Mouse (Mus musculus) midbrain, embryonic 13.5 days (tissue): ENCODE data around the gene Nfia. TPM values are rescaled to one million over a fixed set of nuclear protein-coding genes. Genes with fewer than 3 reads are reported as not detected.

Experiments
- ATAC-seq: fragments of 200-750 bp; cut with Nextera tagmentation; 2 replicates; pipeline ENCODE4 v1.8.0; 2017; ENCODE audit warnings: mild to moderate bottlenecking, moderate TSS enrichment, moderate library complexity
- H3K27ac ChIP-seq: fragments of 300-500 bp; sonication (generic); 2 replicates; pipeline ENCODE4 v1.5.1; 2015; ENCODE audit warnings: inconsistent platforms, mild to moderate bottlenecking, moderate library complexity
- H3K27me3 ChIP-seq: fragments of 300-500 bp; sonication (generic); 2 replicates; pipeline ENCODE4 v1.6.1; 2015; ENCODE audit warnings: mild to moderate bottlenecking, inconsistent platforms
- H3K36me3 ChIP-seq: fragments of 300-500 bp; sonication (generic); 2 replicates; pipeline ENCODE4 v1.6.1; 2015; ENCODE audit warnings: mild to moderate bottlenecking, inconsistent platforms
- H3K4me1 ChIP-seq: fragments of 300-500 bp; sonication (generic); replicated peaks from 2 replicates; pipeline ENCODE4 v1.6.1; 2015; ENCODE audit warnings: inconsistent platforms
- H3K4me2 ChIP-seq: fragments of 300-500 bp; sonication (generic); replicated peaks from 2 replicates; pipeline ENCODE4 v1.6.1; 2015; ENCODE audit warnings: moderate library complexity, mild to moderate bottlenecking, inconsistent platforms
- H3K4me3 ChIP-seq: fragments of 300-500 bp; sonication (generic); replicated peaks from 2 replicates; pipeline ENCODE4 v1.5.1; 2015; ENCODE audit warnings: mild to moderate bottlenecking, inconsistent platforms
- H3K9ac ChIP-seq: fragments of 300-500 bp; sonication (generic); replicated peaks from 2 replicates; pipeline ENCODE4 v1.6.1; 2015; ENCODE audit warnings: mild to moderate bottlenecking, inconsistent platforms
- H3K9me3 ChIP-seq: fragments of 300-500 bp; sonication (generic); 2 replicates; pipeline ENCODE4 v1.6.1; 2016; ENCODE audit warnings: mild to moderate bottlenecking, inconsistent platforms
- WGBS: fragments of 180-500 bp; shearing (Covaris S2); methylation state at CpG from one replicate; pipeline ENCODE4 v1.1.7; 2015; 5-methylcytosine and 5-hydroxymethylcytosine counted together
- polyA plus RNA-seq: library from polyadenylated mRNA; unstranded; fragments of >200 nt; fragmentation: Nextera tagmentation; extraction: Ambion mirVana; gene quantifications from 2 replicates; pipeline ENCODE4 v1.2.1, GENCODE M21; 2015

Gene Nfia
- polyA plus RNA-seq, 1 experiment from 2014 or later = 36.2 TPM

DNA sequence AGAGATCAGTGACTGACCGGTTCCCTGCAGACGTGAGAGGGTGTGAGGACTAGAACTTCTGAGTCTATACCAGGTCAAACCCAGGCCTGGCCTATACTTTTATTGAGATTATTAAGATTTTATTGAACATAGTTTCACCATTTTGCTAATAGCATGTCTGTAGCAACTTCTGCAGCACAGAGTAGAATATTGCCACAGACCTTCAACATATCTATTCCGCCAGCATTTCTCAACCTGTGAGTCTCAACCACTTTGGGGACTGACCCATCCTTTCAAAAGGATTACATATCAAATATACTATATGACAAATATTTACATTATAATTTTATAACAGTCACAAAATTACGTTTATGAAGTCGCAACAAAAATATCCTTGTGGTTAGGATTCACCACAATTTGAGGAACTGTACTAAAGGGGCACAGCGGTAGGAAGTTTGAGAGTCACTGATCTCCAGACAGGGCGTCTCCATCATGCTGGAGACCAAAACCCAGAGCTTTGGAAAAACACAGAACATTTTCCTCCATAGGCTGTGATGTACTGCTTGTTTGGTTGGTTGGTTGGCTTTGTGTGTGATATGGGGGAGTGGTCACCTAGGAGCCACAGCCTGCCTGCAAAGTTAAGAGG, 284.0 kb downstream of the Nfia start:
- no peak overlapping the region for H3K9ac ChIP-seq
- H3K4me1 ChIP-seq = no peaks in the 10 kb centered on the region
- no peaks in the 10 kb centered on the region for H3K36me3 ChIP-seq
- H3K4me3 ChIP-seq = no peak overlapping the region
- H3K4me2 ChIP-seq = no peak overlapping the region
- H3K27me3 ChIP-seq = no peaks in the 10 kb centered on the region
- ATAC-seq = no peak
- H3K27ac ChIP-seq = no peak overlapping the region
- no peaks in the 10 kb centered on the region for H3K9me3 ChIP-seq
- 96% methylated on average over 7 of the region's 7 CpGs for WGBS

DNA sequence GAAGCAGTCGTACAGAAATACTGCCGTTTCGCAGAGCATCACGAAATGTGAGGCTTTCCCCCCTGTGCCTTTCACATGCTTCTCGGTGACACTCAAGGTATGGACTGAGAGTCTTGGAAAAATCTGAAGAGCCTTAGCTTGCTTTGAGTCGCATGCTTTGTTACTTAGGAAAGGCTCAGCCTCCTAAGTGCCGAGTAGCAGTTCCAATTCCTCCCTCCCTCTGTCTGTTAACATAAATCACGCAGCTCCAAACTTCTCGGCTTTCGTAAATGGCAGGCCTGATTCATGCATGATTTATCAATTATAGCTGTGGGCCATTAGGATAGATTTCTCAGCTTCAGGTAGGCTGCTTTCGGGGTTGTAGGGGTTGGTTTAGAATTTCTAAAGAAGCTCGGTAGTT, 284.7 kb downstream of the Nfia start:
- Histone ChIP-seq H3K4me2 (no peak overlapping the region), H3K4me3 (no peak overlapping the region), H3K4me1 (no peaks in the 10 kb centered on the region), H3K27ac (no peak overlapping the region), H3K9me3 (no peaks in the 10 kb centered on the region), H3K9ac (no peak overlapping the region), H3K27me3 (no peaks in the 10 kb centered on the region), H3K36me3 (no peaks in the 10 kb centered on the region)
- WGBS = 86% methylated on average over 12 of the region's 12 CpGs
- ATAC-seq = no peak

DNA sequence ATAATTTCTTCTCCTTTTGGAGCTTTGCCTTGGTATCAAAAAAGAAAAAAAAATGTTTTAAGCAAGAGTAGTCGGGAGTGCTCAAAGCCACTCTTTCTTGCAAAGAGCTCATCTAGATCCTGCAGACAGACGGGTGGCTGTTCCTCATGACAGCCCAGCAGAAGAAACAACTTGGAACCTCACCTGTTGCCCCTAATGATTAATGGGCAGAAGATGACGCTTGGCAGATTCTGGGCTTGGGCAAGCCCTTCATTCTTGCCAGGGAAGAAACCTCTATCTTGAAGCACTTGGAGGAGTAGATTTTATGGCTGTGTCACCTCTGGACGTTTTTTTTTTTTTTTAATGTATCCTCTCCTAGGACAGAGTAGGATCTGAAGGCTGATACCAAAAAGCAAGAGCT, 285.2 kb downstream of the Nfia start:
- Histone ChIP-seq H3K27me3 (no peaks in the 10 kb centered on the region), H3K9ac (no peak overlapping the region), H3K4me2 (no peak overlapping the region), H3K4me3 (no peak overlapping the region), H3K27ac (no peak overlapping the region), H3K36me3 (no peaks in the 10 kb centered on the region), H3K9me3 (no peaks in the 10 kb centered on the region), H3K4me1 (no peaks in the 10 kb centered on the region)
- WGBS = 83% methylated on average over 4 of the region's 4 CpGs
- ATAC-seq = no peak

DNA sequence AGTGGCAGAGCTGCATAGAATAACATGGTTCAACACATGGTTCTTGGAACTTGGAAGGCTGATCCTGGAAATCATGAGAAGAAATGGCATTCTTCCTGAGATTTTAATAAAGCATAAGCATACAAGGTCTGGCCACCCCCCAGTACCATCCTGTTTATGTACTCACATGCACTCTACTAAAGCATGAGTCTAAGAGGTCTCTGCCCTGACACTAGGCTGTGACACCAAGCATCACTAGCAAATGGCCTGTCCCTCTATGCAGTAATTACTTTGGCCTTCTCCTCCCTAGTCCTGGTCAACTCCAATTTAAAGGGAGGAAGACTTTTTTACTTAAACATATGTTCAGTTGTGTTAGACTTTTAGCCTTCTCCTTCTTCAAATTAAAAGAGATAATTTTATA, 285.6 kb downstream of the Nfia start:
- no peak overlapping the region for H3K4me3 ChIP-seq
- ATAC-seq = no peak
- H3K27ac ChIP-seq = no peak overlapping the region
- no peaks in the 10 kb centered on the region for H3K36me3 ChIP-seq
- no peaks in the 10 kb centered on the region for H3K27me3 ChIP-seq
- no peaks in the 10 kb centered on the region for H3K9me3 ChIP-seq
- no peak overlapping the region for H3K4me2 ChIP-seq
- no peaks in the 10 kb centered on the region for H3K4me1 ChIP-seq
- no peak overlapping the region for H3K9ac ChIP-seq

DNA sequence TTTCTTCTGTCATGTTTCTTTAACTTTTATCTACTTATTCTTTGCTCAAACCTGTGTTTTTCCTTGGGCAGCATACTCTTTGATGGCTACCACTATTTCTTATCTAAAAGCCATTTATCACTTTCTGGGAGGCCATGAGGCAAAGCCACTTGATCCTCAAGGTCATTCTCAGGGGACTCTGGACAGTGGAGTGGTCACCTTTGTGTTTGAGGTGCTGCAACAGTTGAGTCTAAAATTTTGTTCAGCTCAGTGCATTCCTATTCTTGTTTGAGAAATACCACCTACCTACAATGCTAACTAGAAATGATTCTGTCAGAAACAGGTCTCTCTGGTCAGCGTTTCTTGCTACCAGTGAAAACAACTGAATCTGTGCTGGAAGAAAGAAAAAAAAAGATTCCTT, 288.1 kb downstream of the Nfia start:
- H3K27ac ChIP-seq = no peak overlapping the region
- H3K4me3 ChIP-seq = no peak overlapping the region
- H3K9ac ChIP-seq = no peak overlapping the region
- no peak for ATAC-seq
- WGBS = 36% methylated on average over 1 of the region's 1 CpGs
- H3K4me2 ChIP-seq = no peak overlapping the region
- H3K36me3 ChIP-seq = peaks cover 7% of the 10 kb centered on the region
- H3K27me3 ChIP-seq = no peaks in the 10 kb centered on the region
- no peaks in the 10 kb centered on the region for H3K4me1 ChIP-seq
- no peaks in the 10 kb centered on the region for H3K9me3 ChIP-seq

DNA sequence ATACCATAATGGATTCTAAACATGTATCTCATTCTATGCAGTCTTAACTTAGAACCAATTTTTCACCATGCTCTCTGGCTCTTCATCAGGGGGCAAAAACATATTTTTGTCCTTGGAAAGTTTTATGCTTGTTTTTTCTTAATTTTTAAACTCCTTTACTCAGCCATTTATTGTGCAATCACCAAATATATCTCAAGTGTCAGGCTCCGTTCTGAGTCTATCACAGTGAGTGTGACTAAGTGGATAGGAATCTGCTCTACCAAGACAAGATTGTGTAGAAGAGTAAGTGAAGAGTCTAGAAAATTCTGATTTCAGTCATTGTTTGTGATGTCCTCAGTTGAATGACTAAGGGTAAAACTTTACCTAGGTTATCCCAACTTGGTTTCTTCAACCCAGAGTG, 288.6 kb downstream of the Nfia start:
- Histone ChIP-seq H3K27me3 (no peaks in the 10 kb centered on the region), H3K9ac (no peak overlapping the region), H3K9me3 (no peaks in the 10 kb centered on the region), H3K4me2 (no peak overlapping the region), H3K36me3 (peaks cover 7% of the 10 kb centered on the region), H3K27ac (no peak overlapping the region), H3K4me3 (no peak overlapping the region), H3K4me1 (no peaks in the 10 kb centered on the region)
- ATAC-seq = no peak
- 94% methylated on average over 1 of the region's 1 CpGs for WGBS

DNA sequence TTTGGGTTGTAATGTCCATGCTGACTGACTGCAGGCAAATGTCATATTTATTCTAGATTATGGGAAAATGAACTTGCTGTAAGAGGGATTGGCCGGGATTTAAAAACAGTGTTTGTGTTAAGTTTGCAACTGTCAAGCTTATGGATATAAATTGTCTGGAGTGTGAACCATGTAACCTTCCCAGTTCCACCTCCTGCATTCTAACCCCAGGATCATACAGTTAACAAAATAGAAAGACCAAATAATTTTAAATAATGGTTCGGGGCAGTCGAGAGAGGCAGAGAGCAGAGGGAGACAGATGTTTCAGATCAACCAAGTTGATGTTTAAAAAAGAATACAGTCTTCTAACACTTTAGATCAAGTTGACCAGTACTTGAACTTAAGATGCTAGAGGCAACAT, 290.7 kb downstream of the Nfia start:
- Histone ChIP-seq H3K9ac (no peak overlapping the region), H3K4me1 (no peaks in the 10 kb centered on the region), H3K4me3 (no peak overlapping the region), H3K27ac (no peak overlapping the region), H3K27me3 (no peaks in the 10 kb centered on the region), H3K4me2 (no peak overlapping the region), H3K36me3 (peaks cover 7% of the 10 kb centered on the region), H3K9me3 (no peaks in the 10 kb centered on the region)
- 90% methylated on average over 3 of the region's 3 CpGs for WGBS
- ATAC-seq = no peak

DNA sequence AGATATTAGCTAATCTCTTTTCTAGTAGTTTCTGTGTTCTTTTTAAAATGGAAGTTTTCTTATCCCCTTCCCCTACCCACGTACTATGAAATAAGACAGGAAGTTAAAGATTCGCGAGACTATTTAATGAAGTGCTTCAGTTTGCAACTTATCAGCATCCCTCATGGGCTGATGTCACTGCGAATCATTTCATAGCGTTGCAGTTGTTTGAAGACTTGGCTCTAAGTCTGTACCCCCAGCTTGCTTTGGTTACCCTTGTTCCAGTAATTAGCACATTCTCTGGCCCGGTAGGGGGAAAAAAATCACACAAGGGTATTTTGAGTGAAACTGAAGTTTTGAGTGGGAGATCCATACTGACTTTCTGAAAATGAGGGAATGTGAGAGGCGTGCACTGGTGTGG, 303.6 kb downstream of the Nfia start:
- Histone ChIP-seq H3K27me3 (no peaks in the 10 kb centered on the region), H3K9me3 (no peaks in the 10 kb centered on the region), H3K27ac (no peak overlapping the region), H3K4me1 (no peaks in the 10 kb centered on the region), H3K4me2 (no peak overlapping the region), H3K36me3 (no peaks in the 10 kb centered on the region), H3K4me3 (no peak overlapping the region), H3K9ac (no peak overlapping the region)
- no peak for ATAC-seq
- WGBS = 90% methylated on average over 7 of the region's 7 CpGs

DNA sequence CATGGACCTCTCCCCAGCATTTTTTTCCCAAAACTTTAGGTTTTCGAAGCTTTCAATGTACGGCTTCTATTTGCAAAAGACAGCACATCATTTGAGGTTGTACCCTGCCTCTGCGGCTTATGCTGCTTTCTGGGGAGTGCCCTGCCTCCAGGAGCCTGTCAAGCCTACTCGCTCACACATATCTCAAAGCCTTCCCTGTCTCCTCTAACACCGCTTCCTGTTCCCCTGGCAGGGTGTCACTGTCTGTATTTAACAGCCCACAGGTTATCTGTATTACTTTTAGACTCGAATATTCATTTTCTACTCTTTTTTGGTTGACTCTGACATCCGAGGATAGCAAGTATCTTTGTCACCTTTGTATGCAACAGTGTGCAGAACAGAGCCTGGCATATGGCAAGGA, 304.1 kb downstream of the Nfia start:
- Histone ChIP-seq H3K9ac (no peak overlapping the region), H3K4me1 (no peaks in the 10 kb centered on the region), H3K27me3 (no peaks in the 10 kb centered on the region), H3K9me3 (no peaks in the 10 kb centered on the region), H3K27ac (no peak overlapping the region), H3K36me3 (no peaks in the 10 kb centered on the region), H3K4me2 (no peak overlapping the region), H3K4me3 (no peak overlapping the region)
- no peak for ATAC-seq
- WGBS = 91% methylated on average over 7 of the region's 7 CpGs

DNA sequence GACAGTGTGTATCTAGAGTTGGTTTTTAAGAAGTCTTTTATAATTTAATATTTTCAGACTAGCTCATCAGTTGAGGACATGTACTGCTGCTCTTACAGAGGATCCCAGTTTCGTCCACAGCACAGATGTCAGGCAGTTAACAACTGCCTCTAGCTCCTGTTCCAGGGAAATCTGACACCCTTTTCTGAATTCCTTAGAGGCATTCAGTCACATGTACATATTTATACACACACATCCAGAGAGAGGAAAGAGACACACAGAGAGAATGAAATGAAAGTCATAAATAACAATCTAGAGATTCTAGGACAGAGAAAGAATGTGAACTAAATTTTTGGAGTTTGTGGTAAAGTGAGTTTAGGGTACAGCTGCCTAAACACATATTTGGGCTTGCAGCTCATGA, 308.1 kb downstream of the Nfia start:
- Histone ChIP-seq H3K4me2 (no peak overlapping the region), H3K36me3 (no peaks in the 10 kb centered on the region), H3K9me3 (no peaks in the 10 kb centered on the region), H3K27ac (no peak overlapping the region), H3K27me3 (no peaks in the 10 kb centered on the region), H3K9ac (no peak overlapping the region), H3K4me1 (no peaks in the 10 kb centered on the region), H3K4me3 (no peak overlapping the region)
- ATAC-seq = no peak
- 53% methylated on average over 1 of the region's 1 CpGs for WGBS

DNA sequence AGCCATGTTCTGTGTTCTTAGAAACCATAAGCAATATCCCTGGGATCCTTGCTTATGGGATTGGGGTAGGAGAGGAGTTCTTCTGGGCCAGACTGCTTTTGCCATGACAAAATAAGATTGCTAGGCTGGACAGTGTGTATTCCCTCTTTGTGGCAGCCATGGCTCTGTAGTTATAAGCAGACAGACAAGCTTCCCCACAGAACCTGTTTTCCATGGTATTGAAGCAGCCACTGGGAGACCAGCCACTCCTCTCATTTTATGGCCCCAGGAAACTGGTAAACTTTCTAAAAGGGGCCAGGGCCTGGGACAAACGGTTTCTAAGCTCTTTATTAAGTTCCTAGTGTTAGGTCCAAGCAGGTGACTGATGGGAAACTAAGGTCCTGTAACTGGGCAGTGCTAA, 309.4 kb downstream of the Nfia start:
- H3K4me1 ChIP-seq = no peaks in the 10 kb centered on the region

DNA sequence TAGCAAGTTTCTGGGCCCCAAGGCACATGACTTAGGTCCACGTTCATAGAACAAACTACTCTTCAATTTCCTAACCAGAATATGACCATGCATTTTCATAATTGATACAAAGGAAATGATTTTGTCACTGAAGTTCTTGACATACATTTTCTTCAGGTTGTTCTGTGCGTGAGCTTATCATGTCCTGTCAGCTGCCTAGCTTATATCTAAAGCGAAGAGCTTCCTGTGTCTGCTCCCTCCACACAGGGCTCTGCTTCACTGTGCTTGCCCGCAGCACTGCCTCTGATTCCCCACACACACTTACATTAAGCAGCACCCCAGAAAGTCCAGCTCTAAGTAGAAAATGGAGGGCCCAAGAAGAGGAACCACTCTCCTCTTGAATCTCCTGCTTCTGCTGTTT, 310.0 kb downstream of the Nfia start:
- no peak overlapping the region for H3K4me3 ChIP-seq
- no peak overlapping the region for H3K4me2 ChIP-seq
- ATAC-seq = no peak
- no peaks in the 10 kb centered on the region for H3K9me3 ChIP-seq
- no peaks in the 10 kb centered on the region for H3K36me3 ChIP-seq
- no peaks in the 10 kb centered on the region for H3K27me3 ChIP-seq
- 89% methylated on average over 4 of the region's 4 CpGs for WGBS
- no peak overlapping the region for H3K27ac ChIP-seq
- H3K9ac ChIP-seq = no peak overlapping the region
- no peaks in the 10 kb centered on the region for H3K4me1 ChIP-seq

More for the DNA sequence above, 309.4 kb downstream of the Nfia start:
- H3K27ac ChIP-seq = no peak overlapping the region
- H3K4me3 ChIP-seq = no peak overlapping the region
- no peaks in the 10 kb centered on the region for H3K9me3 ChIP-seq
- H3K9ac ChIP-seq = no peak overlapping the region
- no peaks in the 10 kb centered on the region for H3K27me3 ChIP-seq
- no peak overlapping the region for H3K4me2 ChIP-seq
- ATAC-seq = no peak
- 48% methylated on average over 1 of the region's 1 CpGs for WGBS
- H3K36me3 ChIP-seq = no peaks in the 10 kb centered on the region

DNA sequence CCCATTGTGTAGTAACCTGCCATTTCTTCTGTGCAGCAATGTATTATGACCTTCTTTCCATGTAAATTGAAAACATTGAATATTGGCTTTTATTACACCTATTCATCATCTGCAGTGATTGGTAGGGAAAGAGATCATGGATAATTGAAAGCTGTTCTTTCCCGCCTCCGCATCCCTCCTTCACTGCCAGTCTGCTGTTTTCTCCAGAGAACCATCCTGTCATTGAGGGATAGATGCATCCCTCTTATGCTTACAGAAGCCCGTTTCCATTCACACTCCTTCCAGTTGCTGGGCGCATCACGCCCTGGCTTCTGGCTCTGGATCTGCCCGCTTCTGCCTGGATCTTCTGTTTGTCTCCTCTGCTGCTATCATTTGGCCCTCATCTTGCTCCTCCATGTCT, 312.5 kb downstream of the Nfia start:
- WGBS = 93% methylated on average over 6 of the region's 6 CpGs
- Histone ChIP-seq H3K27ac (no peak overlapping the region), H3K4me2 (no peak overlapping the region), H3K9me3 (no peaks in the 10 kb centered on the region), H3K36me3 (no peaks in the 10 kb centered on the region), H3K4me3 (no peak overlapping the region), H3K4me1 (peaks cover 4% of the 10 kb centered on the region; the same call in 1 of the 2 replicates), H3K27me3 (no peaks in the 10 kb centered on the region), H3K9ac (no peak overlapping the region)
- no peak for ATAC-seq
